Mouse (Mus musculus) intestine, embryonic 16.5 days (tissue): ENCODE results near the gene Zfand2a. TPM values are rescaled to one million over a fixed set of nuclear protein-coding genes. Genes with fewer than 3 reads are reported as not detected.

Source experiments
- ATAC-seq: fragments of 200-750 bp; cut with Nextera tagmentation; 2 replicates; pipeline ENCODE4 v1.8.0; 2017; ENCODE audit warnings: moderate TSS enrichment, moderate library complexity
- H3K27ac ChIP-seq: fragments of 300-500 bp; sonication (generic); 2 replicates; pipeline ENCODE4 v1.5.1; 2014; ENCODE audit warnings: mild to moderate bottlenecking, low read length
- H3K27me3 ChIP-seq: fragments of 300-500 bp; sonication (generic); replicated peaks from 2 replicates; pipeline ENCODE4 v1.6.1; 2014; ENCODE audit warnings: low read length, control low read depth, mixed read lengths; ENCODE audit not compliant: control insufficient read depth, insufficient read depth
- H3K36me3 ChIP-seq: fragments of 300-500 bp; sonication (generic); 2 replicates; pipeline ENCODE4 v1.6.1; 2014; ENCODE audit warnings: low read length, control low read depth; ENCODE audit not compliant: control insufficient read depth, insufficient read depth
- H3K4me1 ChIP-seq: fragments of 300-500 bp; sonication (generic); 2 replicates; pipeline ENCODE4 v1.6.1; 2014; ENCODE audit warnings: low read length, control low read depth, mixed read lengths; ENCODE audit not compliant: control insufficient read depth, insufficient read depth
- H3K4me2 ChIP-seq: fragments of 300-500 bp; sonication (generic); 2 replicates; pipeline ENCODE4 v1.6.1; 2014; ENCODE audit warnings: low read depth, low read length, control low read depth
- H3K4me3 ChIP-seq: fragments of 300-500 bp; sonication (generic); 2 replicates; pipeline ENCODE4 v1.5.1; 2014; ENCODE audit warnings: mild to moderate bottlenecking, low read length
- H3K9ac ChIP-seq: fragments of 300-500 bp; sonication (generic); 2 replicates; pipeline ENCODE4 v1.6.1; 2014; ENCODE audit warnings: low read depth, low read length
- H3K9me3 ChIP-seq: fragments of 300-500 bp; sonication (generic); 2 replicates; pipeline ENCODE4 v1.6.1; 2016; ENCODE audit warnings: low read length, control low read depth; ENCODE audit not compliant: control insufficient read depth
- WGBS: fragments of 180-500 bp; shearing (Covaris S2); extraction: QIAGEN DNeasy Blood & Tissue Kit; methylation state at CpG from one replicate; pipeline ENCODE4 v1.1.7; 2014; 5-methylcytosine and 5-hydroxymethylcytosine counted together
- polyA plus RNA-seq: library from polyadenylated mRNA; unstranded; fragments of >200 nt; fragmentation: Nextera tagmentation; extraction: Ambion mirVana; gene quantifications from 2 replicates; pipeline ENCODE4 v1.2.1, GENCODE M21; 2015

Gene Zfand2a
- polyA plus RNA-seq = 7.1 and 7.2 TPM in 2 replicates

- WGBS = under 1% methylated on average over 42 of the region's 42 CpGs
- Histone ChIP-seq H3K36me3 (peaks cover 3% of the 10 kb centered on the region), H3K4me3 (peak within 1 kb of the TSS; percentile 98), H3K27me3 (no peaks in the 10 kb centered on the region), H3K9ac (peak within 1 kb of the TSS; percentile 89), H3K27ac (peak within 1 kb of the TSS; percentile 77), H3K4me1 (peaks cover 8% of the 10 kb centered on the region), H3K9me3 (no peaks in the 10 kb centered on the region), H3K4me2 (peak within 1 kb of the TSS; percentile 90)
- ATAC-seq = peak; percentile 98
These were observed at the start of gene Zfand2a for GRCm38 (mm10) chr5:139484185-139484814. Gene Zfand2a, minus strand, starts transcription at chr5:139484549.

- Histone ChIP-seq H3K27me3 (peaks cover 31% of the 10 kb centered on the region), H3K4me2 (no peak overlapping the region), H3K27ac (no peak overlapping the region), H3K4me1 (no peaks in the 10 kb centered on the region), H3K9ac (no peak overlapping the region), H3K36me3 (no peaks in the 10 kb centered on the region), H3K4me3 (no peak overlapping the region), H3K9me3 (no peaks in the 10 kb centered on the region)
- ATAC-seq = no peak
- 51% methylated on average over 7 of the region's 7 CpGs for WGBS
These were observed 44.5 kb upstream of the Zfand2a start for GRCm38 (mm10) chr5:139528851-139529250.

GRCm38 (mm10) chr5:139521987-139522386, 37.6 kb upstream of the Zfand2a start:
- 0 out of 2 replicates have a peak, but pooled peaks cover 5% of the 10 kb centered on the region for H3K27me3 ChIP-seq
- no peak overlapping the region for H3K4me3 ChIP-seq
- no peak for ATAC-seq
- no peaks in the 10 kb centered on the region for H3K9me3 ChIP-seq
- H3K27ac ChIP-seq = no peak overlapping the region
- H3K4me1 ChIP-seq = no peaks in the 10 kb centered on the region
- H3K9ac ChIP-seq = no peak overlapping the region
- 75% methylated on average over 10 of the region's 10 CpGs for WGBS
- no peak overlapping the region for H3K4me2 ChIP-seq
- H3K36me3 ChIP-seq = no peaks in the 10 kb centered on the region

DNA sequence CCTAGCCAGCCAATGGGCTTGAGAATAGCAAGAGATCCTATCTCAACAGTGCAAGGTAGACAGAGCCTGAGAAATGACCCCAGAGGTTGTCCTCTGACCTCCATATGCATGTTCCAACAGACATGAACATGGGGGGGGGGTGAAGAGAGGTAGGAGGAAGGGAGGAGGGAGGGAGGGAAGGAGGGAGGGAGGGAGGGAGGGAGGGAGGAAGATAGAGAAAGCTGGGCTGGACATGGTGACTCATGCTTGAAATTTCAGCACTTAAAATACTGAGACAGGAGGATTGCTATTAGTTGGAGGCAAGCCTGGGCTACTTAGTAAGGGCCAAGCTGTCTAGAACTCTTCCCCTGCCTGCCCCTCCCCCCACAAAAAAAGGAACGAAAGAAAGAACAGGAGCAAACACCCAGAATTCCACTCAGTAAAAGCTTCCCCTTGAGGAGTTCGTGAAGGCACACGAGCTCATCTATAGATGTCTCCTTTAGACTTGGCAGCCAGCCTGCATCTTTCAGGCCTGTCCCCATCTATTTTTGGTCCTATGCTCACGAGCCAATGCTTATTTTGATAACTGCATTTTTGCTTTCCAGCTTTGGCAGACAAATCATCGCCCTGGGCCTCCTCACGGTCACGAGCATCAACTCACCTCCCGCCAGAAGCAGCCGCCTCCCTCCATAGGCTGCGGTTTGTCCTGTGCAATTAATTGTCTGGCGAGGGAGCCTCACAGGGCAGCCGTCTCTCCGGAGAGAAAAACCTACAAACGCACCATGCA, 35.9 kb upstream of the Zfand2a start:
- no peak overlapping the region for H3K4me3 ChIP-seq
- no peak for ATAC-seq
- no peaks in the 10 kb centered on the region for H3K36me3 ChIP-seq
- H3K4me2 ChIP-seq = no peak overlapping the region
- no peaks in the 10 kb centered on the region for H3K4me1 ChIP-seq
- no peaks in the 10 kb centered on the region for H3K27me3 ChIP-seq
- H3K9me3 ChIP-seq = no peaks in the 10 kb centered on the region
- 39% methylated on average over 14 of the region's 14 CpGs for WGBS
- H3K27ac ChIP-seq = no peak overlapping the region
- no peak overlapping the region for H3K9ac ChIP-seq

DNA sequence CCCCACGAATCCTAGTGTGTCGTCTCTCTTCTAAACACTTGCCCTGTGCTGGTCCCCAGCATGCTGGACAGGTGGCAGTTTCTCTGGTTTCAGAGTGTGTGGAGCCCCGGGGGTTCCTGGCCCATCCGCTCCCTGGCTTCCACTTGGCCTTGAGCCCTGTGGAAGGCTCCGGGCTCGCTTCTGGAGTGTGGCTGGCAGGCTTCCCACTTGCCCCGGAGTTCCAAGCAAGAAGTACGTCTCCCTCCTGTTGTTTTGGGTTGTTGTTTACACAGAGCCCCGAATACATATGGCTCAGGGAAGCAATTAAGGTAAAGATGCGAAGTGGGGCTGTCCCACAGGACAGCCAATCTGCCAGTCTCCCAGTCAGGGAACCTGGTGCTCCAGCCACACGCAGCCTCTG, 31.9 kb upstream of the Zfand2a start:
- Histone ChIP-seq H3K9ac (no peak overlapping the region), H3K36me3 (no peaks in the 10 kb centered on the region), H3K4me2 (no peak overlapping the region), H3K4me1 (no peaks in the 10 kb centered on the region), H3K4me3 (no peak overlapping the region), H3K27ac (no peak overlapping the region), H3K27me3 (no peaks in the 10 kb centered on the region), H3K9me3 (no peaks in the 10 kb centered on the region)
- ATAC-seq = no peak
- 27% methylated on average over 11 of the region's 11 CpGs for WGBS

DNA sequence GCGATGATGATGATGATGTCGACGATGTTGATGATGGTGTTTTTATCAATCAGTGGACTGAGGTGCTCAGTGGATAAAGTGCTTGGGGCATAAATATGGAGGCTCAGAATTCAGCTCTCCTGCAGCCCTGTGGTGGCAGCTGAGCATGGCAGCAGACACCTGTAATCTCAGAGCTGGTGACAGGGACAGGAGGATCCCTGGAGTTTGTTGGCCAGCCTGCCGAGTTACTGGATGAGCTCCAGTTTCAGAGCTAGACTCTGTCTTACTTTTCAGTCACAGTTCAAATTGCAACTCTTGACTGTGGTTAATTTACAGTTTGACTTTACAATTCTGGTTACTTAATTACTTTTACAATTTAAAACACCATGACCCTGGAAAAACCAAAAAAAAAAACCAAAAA, 27.9 kb upstream of the Zfand2a start:
- Histone ChIP-seq H3K36me3 (no peaks in the 10 kb centered on the region), H3K4me3 (no peak overlapping the region), H3K9me3 (no peaks in the 10 kb centered on the region), H3K27me3 (peaks cover 10% of the 10 kb centered on the region; the same call in 1 of the 2 replicates), H3K4me1 (no peaks in the 10 kb centered on the region), H3K4me2 (no peak overlapping the region), H3K9ac (no peak overlapping the region), H3K27ac (no peak overlapping the region)
- WGBS = 90% methylated on average over 4 of the region's 4 CpGs
- ATAC-seq = no peak

DNA sequence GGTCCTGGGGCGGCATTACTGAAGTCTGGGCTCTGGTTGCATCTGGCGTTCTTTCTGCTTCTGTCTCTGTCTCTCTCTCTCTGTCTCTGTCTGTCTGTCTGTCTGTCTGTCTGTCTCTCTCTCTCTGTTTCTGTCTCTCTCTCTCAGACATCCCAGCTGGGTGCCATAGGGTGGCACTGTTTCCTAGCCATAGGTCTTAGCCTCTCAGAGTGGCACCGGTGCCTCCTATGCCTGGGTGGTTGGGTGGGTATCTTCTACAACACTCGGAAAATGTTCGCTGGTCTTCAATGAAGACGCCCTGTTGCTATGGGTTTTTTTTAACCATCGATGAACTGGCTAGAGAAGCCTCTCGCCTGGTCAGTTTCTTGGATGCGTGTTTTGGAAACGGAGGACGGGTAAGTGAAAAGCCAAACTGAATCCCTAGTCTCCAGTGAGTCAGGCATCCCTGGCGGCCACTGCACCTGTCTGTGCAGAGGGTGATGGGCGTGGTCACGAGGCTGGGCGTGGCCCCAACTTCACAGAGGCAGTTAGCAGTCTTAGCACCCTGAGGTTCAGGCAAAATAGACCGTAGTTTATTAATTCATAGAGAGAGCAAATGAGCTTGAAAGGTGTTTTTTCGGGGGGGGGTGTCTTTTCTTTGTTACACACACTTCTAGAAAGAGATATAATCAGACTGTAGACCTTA, 26.5 kb upstream of the Zfand2a start:
- Histone ChIP-seq H3K36me3 (no peaks in the 10 kb centered on the region), H3K27me3 (peaks cover 10% of the 10 kb centered on the region; the same call in 1 of the 2 replicates), H3K27ac (no peak overlapping the region), H3K4me1 (no peaks in the 10 kb centered on the region), H3K4me3 (no peak overlapping the region), H3K9me3 (no peaks in the 10 kb centered on the region), H3K4me2 (no peak overlapping the region), H3K9ac (no peak overlapping the region)
- 0 out of 2 replicates have a peak, but pooled peaks have one; percentile 62 for ATAC-seq
- WGBS = 17% methylated on average over 17 of the region's 17 CpGs

DNA sequence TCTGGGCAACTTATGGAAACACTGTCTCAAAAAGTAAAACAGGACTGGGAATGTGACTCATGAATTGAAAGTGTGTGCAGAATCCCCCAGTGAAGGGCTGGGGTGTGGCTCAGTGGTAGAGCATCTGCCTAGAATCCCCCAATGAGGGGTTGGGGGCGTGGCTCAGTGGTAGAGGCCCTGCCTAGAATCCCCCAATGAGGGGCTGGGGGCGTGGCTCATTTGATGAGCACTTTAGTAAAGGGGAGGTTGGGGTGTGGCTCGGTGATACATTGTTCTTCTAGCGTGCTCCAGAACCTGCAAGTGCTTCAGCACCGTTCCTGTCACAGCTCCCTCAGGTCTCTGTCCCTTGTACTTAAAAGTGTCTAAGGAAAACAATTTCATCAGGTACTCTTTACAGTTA, 21.9 kb upstream of the Zfand2a start:
- no peaks in the 10 kb centered on the region for H3K4me1 ChIP-seq
- 10% methylated on average over 5 of the region's 5 CpGs for WGBS
- ATAC-seq = no peak

DNA sequence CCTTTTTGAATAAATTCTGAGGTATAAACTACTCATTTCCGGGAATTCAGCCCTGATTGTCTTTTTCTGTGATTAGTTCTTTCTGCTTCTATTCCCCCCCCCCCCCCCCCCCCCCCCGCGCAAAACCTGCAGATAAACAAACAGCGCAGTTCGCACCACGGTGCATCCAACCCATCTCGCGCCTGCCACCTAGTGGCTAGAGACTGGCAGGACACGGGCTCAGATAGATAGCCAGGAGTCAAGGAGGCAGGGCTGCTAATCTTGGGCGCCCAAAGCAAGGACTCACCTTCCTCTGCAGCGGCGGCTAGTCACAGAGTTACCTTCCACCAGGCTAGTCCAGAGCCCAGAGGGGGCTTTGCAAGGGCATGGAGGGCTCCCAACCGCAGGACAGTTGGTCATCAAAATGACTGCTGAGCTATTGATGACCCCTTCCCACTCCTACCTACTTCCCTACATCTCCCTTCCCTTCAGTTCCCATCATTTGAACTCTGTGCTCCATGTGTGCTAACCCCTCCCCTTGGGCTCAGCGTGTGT, 20.8 kb upstream of the Zfand2a start:
- 6% methylated on average over 13 of the region's 14 CpGs for WGBS
- Histone ChIP-seq H3K4me2 (no peak overlapping the region), H3K9me3 (no peaks in the 10 kb centered on the region), H3K27ac (no peak overlapping the region), H3K9ac (no peak overlapping the region), H3K27me3 (peaks cover 1% of the 10 kb centered on the region; the same call in 1 of the 2 replicates), H3K4me3 (no peak overlapping the region), H3K36me3 (no peaks in the 10 kb centered on the region), H3K4me1 (no peaks in the 10 kb centered on the region)
- peak; percentile 53 for ATAC-seq

More for the DNA sequence above, 21.9 kb upstream of the Zfand2a start:
- Histone ChIP-seq H3K4me2 (no peak overlapping the region), H3K9ac (no peak overlapping the region), H3K4me3 (no peak overlapping the region), H3K27me3 (peaks cover 10% of the 10 kb centered on the region; the same call in 1 of the 2 replicates), H3K9me3 (no peaks in the 10 kb centered on the region), H3K36me3 (no peaks in the 10 kb centered on the region), H3K27ac (no peak overlapping the region)
